Mouse (Mus musculus): Measurements from ENCODE around the gene 6430550D23Rik. TPM values are rescaled to one million over a fixed set of nuclear protein-coding genes. Genes with fewer than 3 reads are reported as not detected.
A peak's percentile ranks its signal among the peaks of the same experiment; 100 is the strongest.

6430550D23Rik gene
- polyA plus RNA-seq, 1 experiment from 2014 or later = 1.4 TPM

DNA sequence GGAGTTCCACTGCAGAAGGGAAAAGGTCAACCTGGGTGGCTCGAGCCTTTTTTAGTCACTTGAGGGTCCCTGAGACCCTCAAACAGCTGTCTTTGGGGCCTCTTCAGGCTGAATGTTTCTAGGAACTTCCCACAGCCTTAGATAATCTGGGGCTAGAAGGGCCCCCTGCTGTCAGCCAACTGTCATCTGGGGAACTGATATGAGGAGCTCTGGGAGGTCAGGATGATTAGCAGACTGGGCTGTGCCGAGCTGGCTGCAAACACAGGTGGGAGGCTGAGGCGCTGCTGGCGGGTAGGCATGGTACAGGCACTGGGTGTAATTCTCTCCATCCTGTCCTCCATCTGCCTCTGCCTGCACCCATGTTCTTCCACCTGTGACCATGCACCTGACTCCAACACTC is 18.7 kb downstream of the 6430550D23Rik start:
- no peak overlapping the region for H3K9ac ChIP-seq
- H3K9me3 ChIP-seq = no peaks in the 10 kb centered on the region
- ATAC-seq (ENCODE audit: insufficient read depth, low FRiP score, low read depth) = peak; percentile 91
- H3K27ac ChIP-seq = no peak overlapping the region
- no peaks in the 10 kb centered on the region for H3K4me1 ChIP-seq
- H3K4me3 ChIP-seq (replicated peaks) = no peak overlapping the region
- H3K4me2 ChIP-seq = no peak overlapping the region
- 58% methylated on average over 4 of the region's 4 CpGs for WGBS
- peaks cover 69% of the 10 kb centered on the region for H3K36me3 ChIP-seq
- H3K27me3 ChIP-seq (replicated peaks) = no peaks in the 10 kb centered on the region

DNA sequence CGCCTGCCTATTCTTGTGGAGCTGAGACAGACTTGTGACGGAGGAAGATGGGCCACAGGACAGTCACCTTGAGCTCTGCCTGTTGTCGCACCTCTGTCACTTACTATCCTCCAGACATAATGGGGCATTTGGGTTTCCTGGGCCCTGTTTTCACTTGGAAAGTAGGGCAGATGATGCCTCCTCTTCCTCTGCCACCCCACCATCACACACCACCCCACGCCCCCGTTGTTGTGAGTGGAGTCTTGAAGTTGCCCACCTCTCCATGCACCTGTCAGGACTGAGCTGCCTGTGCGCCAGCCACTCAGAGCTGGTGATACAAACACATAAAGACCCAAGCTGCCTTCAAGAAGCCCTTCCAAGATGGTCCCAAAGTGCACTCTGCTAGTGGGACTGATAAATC is 20.6 kb downstream of the 6430550D23Rik start:
- no peak overlapping the region for H3K4me2 ChIP-seq
- no peak overlapping the region for H3K4me3 ChIP-seq (replicated peaks)
- H3K9ac ChIP-seq = no peak overlapping the region
- no peaks in the 10 kb centered on the region for H3K27me3 ChIP-seq (replicated peaks)
- H3K4me1 ChIP-seq = no peaks in the 10 kb centered on the region
- no peaks in the 10 kb centered on the region for H3K9me3 ChIP-seq
- ATAC-seq (ENCODE audit: insufficient read depth, low FRiP score, low read depth) = no peak
- peaks cover 63% of the 10 kb centered on the region for H3K36me3 ChIP-seq
- WGBS = 91% methylated on average over 6 of the region's 6 CpGs
- H3K27ac ChIP-seq = no peak overlapping the region

DNA sequence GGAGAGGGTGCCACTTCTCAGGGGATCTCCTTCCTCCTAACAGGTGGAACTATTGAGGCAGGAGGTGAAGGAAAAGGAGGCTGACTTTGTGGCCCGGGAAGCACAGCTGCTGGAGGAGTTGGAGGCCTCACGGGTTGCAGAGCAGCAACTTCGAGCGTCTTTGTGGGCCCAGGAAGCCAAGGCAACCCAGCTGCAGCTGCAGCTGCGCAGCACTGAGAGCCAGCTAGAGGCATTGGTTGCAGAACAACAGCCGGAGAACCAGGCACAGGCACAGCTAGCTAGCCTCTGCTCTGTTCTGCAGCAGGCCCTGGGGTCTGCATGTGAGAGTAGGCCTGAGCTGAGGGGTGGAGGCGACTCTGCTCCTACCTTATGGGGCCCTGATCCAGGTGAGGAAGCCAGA is 22.0 kb downstream of the 6430550D23Rik start:
- Histone ChIP-seq H3K36me3 (peaks cover 61% of the 10 kb centered on the region), H3K4me2 (no peak overlapping the region), H3K4me1 (no peaks in the 10 kb centered on the region), H3K27me3 (replicated peaks) (no peaks in the 10 kb centered on the region), H3K27ac (no peak overlapping the region), H3K9me3 (no peaks in the 10 kb centered on the region), H3K4me3 (replicated peaks) (no peak overlapping the region), H3K9ac (no peak overlapping the region)
- no peak for ATAC-seq (ENCODE audit: insufficient read depth, low FRiP score, low read depth)
- 91% methylated on average over 7 of the region's 7 CpGs for WGBS

DNA sequence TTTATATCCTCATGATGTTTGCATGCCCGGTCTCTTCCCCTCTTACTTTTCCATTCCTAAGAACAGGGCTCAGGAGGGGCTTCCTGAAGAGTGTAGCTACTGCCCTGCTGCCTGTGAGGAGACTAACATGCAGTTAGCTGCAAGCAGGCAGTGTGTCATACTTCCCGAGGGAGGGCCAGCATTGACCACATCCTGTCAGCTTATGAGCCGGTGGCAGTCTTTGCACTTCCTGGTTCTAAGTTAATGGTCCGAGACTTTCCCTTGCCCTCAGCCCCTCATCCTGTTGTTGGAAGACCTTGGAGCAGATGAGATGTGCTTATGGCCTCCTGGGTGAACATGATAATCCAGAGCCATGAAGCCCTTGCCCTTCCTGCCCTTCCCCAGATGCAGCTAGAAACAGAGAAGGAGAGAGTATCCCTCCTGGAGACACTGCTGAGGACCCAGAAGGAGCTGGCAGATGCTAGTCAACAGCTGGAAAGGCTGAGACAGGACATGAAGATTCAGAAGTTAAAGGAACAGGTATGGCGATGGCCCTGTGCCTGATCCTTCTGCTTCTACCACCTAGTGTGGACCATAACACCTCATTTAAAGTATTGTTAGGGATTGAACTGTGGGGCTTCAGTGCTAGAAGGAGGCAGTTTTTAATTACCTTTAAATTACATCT is 28.3 kb downstream of the 6430550D23Rik start:
- ATAC-seq (ENCODE audit: insufficient read depth, low FRiP score, low read depth) = no peak
- Histone ChIP-seq H3K4me2 (no peak overlapping the region), H3K36me3 (peaks cover 74% of the 10 kb centered on the region), H3K27me3 (replicated peaks) (no peaks in the 10 kb centered on the region), H3K27ac (no peak overlapping the region), H3K9me3 (no peaks in the 10 kb centered on the region), H3K9ac (no peak overlapping the region), H3K4me3 (replicated peaks) (no peak overlapping the region), H3K4me1 (no peaks in the 10 kb centered on the region)
- 80% methylated on average over 5 of the region's 5 CpGs for WGBS

DNA sequence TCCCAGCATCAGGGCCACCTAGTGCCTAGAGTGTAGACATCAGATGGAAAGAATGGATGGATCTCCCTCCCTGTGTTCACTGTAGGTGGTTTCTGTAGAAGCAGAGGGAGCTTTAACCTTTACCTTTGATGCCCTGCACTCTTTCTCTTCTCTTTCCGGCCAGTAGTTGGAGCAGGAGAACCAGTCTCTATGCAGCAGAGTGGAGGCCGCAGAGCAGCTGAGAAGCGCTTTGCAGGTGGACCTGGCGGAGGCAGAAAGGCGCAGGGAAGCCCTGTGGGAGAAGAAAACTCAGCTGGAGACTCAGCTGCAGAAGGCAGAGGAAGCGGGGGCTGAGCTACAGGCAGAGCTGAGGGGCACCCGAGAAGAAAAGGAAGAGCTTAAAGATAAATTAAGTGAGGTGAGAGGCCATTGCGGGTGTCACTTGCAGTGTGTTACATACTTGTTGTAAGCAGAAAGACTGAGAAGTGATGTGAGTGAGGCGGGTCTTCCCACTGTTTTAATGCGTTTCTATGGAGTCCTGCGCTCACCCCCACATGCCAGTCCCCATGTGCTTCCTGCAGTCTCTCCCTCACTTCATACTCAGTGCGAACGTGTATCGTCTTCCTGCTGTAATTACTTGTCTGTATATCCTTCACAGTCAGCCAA is 33.6 kb downstream of the 6430550D23Rik start:
- H3K9me3 ChIP-seq = no peaks in the 10 kb centered on the region
- no peak overlapping the region for H3K4me2 ChIP-seq
- no peak for ATAC-seq (ENCODE audit: insufficient read depth, low FRiP score, low read depth)
- H3K4me3 ChIP-seq (replicated peaks) = no peak overlapping the region
- WGBS = 74% methylated on average over 14 of the region's 14 CpGs
- H3K27me3 ChIP-seq (replicated peaks) = no peaks in the 10 kb centered on the region
- no peak overlapping the region for H3K27ac ChIP-seq
- no peaks in the 10 kb centered on the region for H3K4me1 ChIP-seq
- no peak overlapping the region for H3K9ac ChIP-seq
- peaks cover 67% of the 10 kb centered on the region for H3K36me3 ChIP-seq

DNA sequence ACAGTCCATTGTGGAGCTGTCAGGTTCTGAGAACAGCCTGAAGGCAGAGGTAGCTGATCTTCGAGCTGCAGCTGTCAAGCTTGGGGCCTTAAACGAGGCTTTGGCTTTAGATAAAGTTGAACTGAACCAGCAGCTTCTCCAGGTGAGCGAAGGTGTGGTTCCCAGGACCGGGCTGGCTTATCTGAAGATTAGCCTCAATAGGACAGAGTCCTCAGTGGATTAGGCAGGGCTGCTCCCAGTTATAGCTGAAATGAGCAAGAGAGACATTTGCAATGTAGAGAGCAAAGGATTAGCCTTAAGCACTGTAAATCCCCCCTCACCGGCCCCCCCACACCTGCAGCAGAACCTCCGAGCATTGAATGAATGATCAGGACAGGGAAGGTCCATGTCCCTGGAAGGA is 34.4 kb downstream of the 6430550D23Rik start:
- Histone ChIP-seq H3K9me3 (no peaks in the 10 kb centered on the region), H3K27ac (no peak overlapping the region), H3K4me3 (replicated peaks) (no peak overlapping the region), H3K4me2 (no peak overlapping the region), H3K4me1 (no peaks in the 10 kb centered on the region), H3K9ac (no peak overlapping the region), H3K36me3 (peaks cover 70% of the 10 kb centered on the region), H3K27me3 (replicated peaks) (no peaks in the 10 kb centered on the region)
- no peak for ATAC-seq (ENCODE audit: insufficient read depth, low FRiP score, low read depth)
- 74% methylated on average over 6 of the region's 6 CpGs for WGBS

DNA sequence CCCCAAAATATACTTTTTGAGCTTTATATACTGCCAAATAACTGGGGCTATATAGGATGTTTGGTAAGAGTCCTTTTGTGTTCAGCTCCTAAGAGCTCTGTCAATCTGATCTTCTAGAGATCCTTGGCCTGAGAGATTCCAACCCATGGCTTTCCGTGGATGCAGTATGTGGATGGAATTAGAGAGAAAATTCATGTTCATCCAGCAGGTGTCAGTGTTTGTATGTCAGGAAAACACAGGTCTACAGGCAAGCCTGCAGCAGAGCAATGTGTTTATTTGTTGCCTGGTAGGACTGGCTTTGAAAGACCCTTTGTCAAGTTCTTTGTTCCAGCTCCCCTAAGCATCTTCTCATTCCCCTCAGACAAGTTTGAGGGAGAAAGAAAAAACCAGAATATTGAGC is 44.8 kb downstream of the 6430550D23Rik start:
- H3K4me2 ChIP-seq = no peak overlapping the region
- no peak overlapping the region for H3K27ac ChIP-seq
- H3K27me3 ChIP-seq (replicated peaks) = no peaks in the 10 kb centered on the region
- H3K4me1 ChIP-seq = no peaks in the 10 kb centered on the region
- H3K9me3 ChIP-seq = no peaks in the 10 kb centered on the region
- peaks cover 29% of the 10 kb centered on the region for H3K36me3 ChIP-seq
- no peak for ATAC-seq (ENCODE audit: insufficient read depth, low FRiP score, low read depth)
- no peak overlapping the region for H3K4me3 ChIP-seq (replicated peaks)
- WGBS = 19% methylated on average over 1 of the region's 1 CpGs
- no peak overlapping the region for H3K9ac ChIP-seq

DNA sequence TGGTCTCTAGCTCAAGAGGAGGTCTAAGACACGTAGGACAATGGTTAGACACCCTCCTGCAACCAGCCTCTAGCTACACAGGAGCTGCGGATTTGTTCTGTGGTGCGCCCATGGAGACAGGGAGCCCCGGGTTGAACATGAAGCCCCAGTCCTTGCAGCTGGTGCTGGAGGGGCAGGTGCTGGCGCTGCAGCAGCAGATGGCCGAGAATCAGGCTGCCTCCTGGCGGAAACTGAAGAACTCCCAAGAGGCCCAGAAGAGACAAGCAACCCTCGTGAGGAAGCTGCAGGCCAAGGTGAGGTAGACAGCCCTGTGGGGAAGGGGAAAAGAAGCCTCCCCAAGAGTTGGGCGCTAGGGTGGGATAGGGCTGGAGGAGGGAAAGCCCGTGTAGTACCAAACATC is 45.9 kb downstream of the 6430550D23Rik start:
- Histone ChIP-seq H3K4me3 (replicated peaks) (no peak overlapping the region), H3K27ac (no peak overlapping the region), H3K27me3 (replicated peaks) (no peaks in the 10 kb centered on the region), H3K4me1 (peaks cover 7% of the 10 kb centered on the region; the same call in 1 of the 2 replicates), H3K4me2 (no peak overlapping the region), H3K9me3 (no peaks in the 10 kb centered on the region), H3K36me3 (peaks cover 18% of the 10 kb centered on the region), H3K9ac (no peak overlapping the region)
- ATAC-seq (ENCODE audit: insufficient read depth, low FRiP score, low read depth) = no peak
- WGBS = 82% methylated on average over 10 of the region's 10 CpGs

DNA sequence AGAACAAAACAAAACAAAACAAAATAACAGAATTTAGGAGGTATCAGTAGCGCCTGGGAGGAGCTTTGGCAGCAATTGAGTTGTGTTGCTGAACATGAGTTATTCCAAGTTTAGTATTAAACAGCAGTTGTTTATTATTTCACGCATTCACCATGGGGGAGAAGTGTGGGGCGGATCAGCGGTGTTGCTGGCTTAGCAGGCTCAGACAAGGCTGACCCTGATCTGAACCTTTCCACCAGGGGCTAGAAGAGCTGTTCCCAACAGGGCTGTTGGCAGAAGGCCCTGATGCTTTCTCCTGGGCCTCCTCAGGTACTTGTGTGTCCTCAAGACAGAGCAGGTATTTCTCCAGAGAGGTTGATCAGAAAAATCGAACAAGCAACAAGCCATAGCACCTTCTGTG is 47.8 kb downstream of the 6430550D23Rik start:
- Histone ChIP-seq H3K4me1 (peaks cover 7% of the 10 kb centered on the region; the same call in 1 of the 2 replicates), H3K27ac (no peak overlapping the region), H3K36me3 (peaks cover 9% of the 10 kb centered on the region), H3K4me2 (no peak overlapping the region), H3K4me3 (replicated peaks) (no peak overlapping the region), H3K27me3 (replicated peaks) (no peaks in the 10 kb centered on the region), H3K9ac (no peak overlapping the region), H3K9me3 (no peaks in the 10 kb centered on the region)
- no peak for ATAC-seq (ENCODE audit: insufficient read depth, low FRiP score, low read depth)
- 75% methylated on average over 5 of the region's 5 CpGs for WGBS

DNA sequence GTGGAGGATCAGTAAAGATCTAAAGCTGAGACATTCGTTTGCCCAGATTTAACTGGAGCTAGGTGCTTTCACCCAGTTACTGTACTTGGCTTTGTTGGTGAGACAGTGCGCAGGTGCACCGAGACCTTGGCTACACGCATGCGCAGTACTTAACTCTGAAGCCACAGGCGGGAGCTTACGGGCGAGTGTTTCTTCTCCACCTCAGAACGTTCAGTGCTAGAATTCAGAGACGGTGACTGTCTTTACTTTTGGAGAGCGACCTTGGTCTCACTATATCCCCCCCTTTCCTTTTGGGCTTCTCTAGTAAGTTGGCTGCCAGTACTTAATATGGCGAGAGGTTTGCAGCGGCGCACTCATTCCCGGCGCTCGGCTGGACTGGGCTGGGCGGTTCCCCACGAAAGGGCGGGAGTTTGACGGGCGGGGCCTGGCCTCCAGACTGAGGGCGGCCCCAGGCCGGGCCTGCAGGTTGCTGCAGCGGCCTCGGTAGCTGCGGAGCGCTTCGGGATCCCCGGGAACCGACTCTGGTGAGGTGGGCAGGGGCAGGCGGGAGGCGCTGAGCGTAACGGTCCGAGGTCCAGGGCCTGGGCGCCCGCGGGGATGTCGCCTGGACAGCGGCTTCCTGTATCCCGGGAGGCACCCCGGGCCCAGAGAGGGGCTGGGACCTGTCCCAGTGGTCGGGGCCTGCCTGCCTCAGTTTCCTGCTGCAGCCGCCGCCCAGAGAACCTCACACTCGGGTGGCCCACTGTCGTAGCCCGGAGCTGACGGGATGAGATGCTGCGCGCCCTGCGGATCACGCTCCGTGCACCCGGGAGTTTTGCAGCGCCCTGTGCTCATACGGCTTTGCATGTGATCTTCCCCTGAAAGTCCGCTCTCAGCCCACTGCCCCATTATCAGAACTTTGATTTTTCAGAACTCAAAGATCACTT is 51.4 kb downstream of the 6430550D23Rik start, which contains the start of gene Cep250:
Gene Cep250, plus strand, starts transcription at position 325 of the 926 bp plus-strand sequence.
- Histone ChIP-seq H3K4me2 (peak within 1 kb of the TSS; percentile 76), H3K36me3 (no peaks in the 10 kb centered on the region), H3K27me3 (replicated peaks) (no peaks in the 10 kb centered on the region), H3K9me3 (no peaks in the 10 kb centered on the region), H3K4me1 (peaks cover 7% of the 10 kb centered on the region; the same call in 1 of the 2 replicates), H3K9ac (peak within 1 kb of the TSS; percentile 94), H3K27ac (peak within 1 kb of the TSS; percentile 88), H3K4me3 (replicated peaks) (peak within 1 kb of the TSS; percentile 97)
- WGBS = under 1% methylated on average over 57 of the region's 59 CpGs
- ATAC-seq (ENCODE audit: insufficient read depth, low FRiP score, low read depth) = peak; percentile 98

DNA sequence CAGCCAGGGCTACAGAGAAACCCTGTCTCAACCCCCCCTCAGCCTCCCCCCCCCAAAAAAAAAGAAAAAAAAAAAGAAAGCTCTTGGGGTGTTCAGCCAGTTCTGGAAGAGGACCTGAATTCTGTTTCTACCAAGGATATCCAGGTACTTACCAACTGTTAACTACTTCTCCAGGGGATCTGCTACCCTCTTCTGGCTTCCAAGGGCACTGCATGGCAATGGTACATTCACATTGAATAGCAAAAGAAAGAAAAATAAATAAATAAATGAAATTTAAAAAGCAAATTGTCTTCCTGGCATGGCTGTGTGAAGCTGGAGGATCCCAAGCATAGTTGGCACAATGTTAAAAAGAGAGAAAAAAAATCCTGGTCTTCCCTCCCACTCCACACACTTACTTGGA is 55.8 kb downstream of the 6430550D23Rik start:
- Histone ChIP-seq H3K4me3 (replicated peaks) (no peak overlapping the region), H3K9ac (no peak overlapping the region), H3K9me3 (no peaks in the 10 kb centered on the region), H3K36me3 (no peaks in the 10 kb centered on the region), H3K27ac (no peak overlapping the region), H3K27me3 (replicated peaks) (0 out of 2 replicates have a peak, but pooled peaks cover 3% of the 10 kb centered on the region), H3K4me1 (no peaks in the 10 kb centered on the region), H3K4me2 (no peak overlapping the region)
- ATAC-seq (ENCODE audit: insufficient read depth, low FRiP score, low read depth) = no peak

DNA sequence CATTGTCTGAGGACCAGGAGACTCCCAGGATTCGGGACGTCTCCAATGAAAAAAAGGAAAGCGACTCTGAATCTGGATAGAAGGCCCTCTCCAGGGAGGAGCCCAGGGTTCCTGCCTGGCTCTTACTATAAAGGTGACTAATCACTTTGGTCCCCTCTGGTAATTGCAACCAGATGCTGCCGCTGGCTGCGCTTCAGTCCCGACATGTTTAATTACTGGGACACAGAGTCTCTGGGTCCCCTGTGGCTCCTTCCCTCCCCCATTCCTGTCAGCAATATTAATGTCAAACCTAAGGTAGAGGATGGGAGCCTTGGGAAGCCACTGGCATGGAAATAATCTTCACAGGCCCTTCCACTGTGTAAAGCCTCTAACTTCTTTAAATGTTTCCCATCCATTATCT is 58.4 kb downstream of the 6430550D23Rik start:
- WGBS = 48% methylated on average over 6 of the region's 6 CpGs

More for the DNA sequence above, 58.4 kb downstream of the 6430550D23Rik start:
- Histone ChIP-seq H3K9ac (no peak overlapping the region), H3K27ac (no peak overlapping the region), H3K27me3 (replicated peaks) (0 out of 2 replicates have a peak, but pooled peaks cover 3% of the 10 kb centered on the region), H3K4me1 (peaks cover 6% of the 10 kb centered on the region; the same call in 1 of the 2 replicates), H3K4me3 (replicated peaks) (no peak overlapping the region), H3K36me3 (no peaks in the 10 kb centered on the region), H3K9me3 (no peaks in the 10 kb centered on the region), H3K4me2 (no peak overlapping the region)
- no peak for ATAC-seq (ENCODE audit: insufficient read depth, low FRiP score, low read depth)

All from stomach, embryonic 15.5 days (tissue).